Mouse (Mus musculus) embryonic fibroblast, embryonic 13.5 days (primary cell): ENCODE measurements at regions not wholly inside any gene's neighbourhood (a gene's known extent, or its start where the extent isn't known, plus 50 kb on each side); places are given as distances from the start of the nearest gene placed in this dataset.

ENCODE experiments used
- CTCF ChIP-seq: IDR thresholded peaks from 2 replicates; pipeline ENCODE4 v1.5.1; 2011; ENCODE audit warnings: mild to moderate bottlenecking, control low read depth, low read length, moderate library complexity, borderline replicate concordance; ENCODE audit not compliant: insufficient read depth
- POLR2A ChIP-seq: IDR thresholded peaks from 2 replicates; pipeline ENCODE4 v1.6.1; 2011; ENCODE audit warnings: low read depth, mild to moderate bottlenecking, control low read depth, low read length, moderate library complexity

DNA sequence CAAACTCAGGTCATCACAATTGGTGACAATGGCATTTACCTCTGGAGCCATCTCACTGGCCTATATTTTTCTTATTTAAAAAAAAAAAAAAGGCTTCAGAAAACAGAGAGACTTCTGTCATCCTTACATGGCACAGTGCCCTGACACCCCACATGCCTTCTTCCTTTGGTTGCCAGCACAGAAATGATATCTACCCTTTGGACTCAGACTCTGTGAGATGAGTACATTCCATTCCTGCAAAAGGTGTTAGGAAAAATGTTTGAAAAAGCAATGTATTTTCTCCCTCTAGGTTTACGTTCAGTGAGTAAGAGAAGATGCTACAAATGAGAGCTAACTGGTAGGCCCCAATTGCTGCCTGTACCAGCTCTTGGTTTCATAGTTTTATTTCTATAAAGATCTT, 99.9 kb upstream of the Ccdc122 start:
- TF ChIP-seq POLR2A (no peak), CTCF (no peak)
